Mouse (Mus musculus) limb, embryonic 13.5 days (tissue): ENCODE results near the gene Slamf9. TPM values are rescaled to one million over a fixed set of nuclear protein-coding genes. Genes with fewer than 3 reads are reported as not detected.
A peak's percentile ranks its signal among the peaks of the same experiment; 100 is the strongest.

ENCODE experiments used
- ATAC-seq: fragments of 200-750 bp; cut with Nextera tagmentation; 2 replicates; pipeline ENCODE4 v1.8.0; 2017; ENCODE audit warnings: low read depth, moderate number of reproducible peaks, moderate TSS enrichment; ENCODE audit not compliant: low FRiP score
- H3K27ac ChIP-seq: fragments of 300-500 bp; sonication (generic); 2 replicates; pipeline ENCODE4 v1.5.1; 2015; ENCODE audit warnings: inconsistent platforms, mild to moderate bottlenecking, moderate library complexity
- H3K27me3 ChIP-seq: fragments of 300-500 bp; sonication (generic); 2 replicates; pipeline ENCODE4 v1.6.1; 2015; ENCODE audit warnings: mild to moderate bottlenecking, inconsistent platforms
- H3K36me3 ChIP-seq: fragments of 300-500 bp; sonication (generic); 2 replicates; pipeline ENCODE4 v1.6.1; 2015; ENCODE audit warnings: inconsistent platforms, mild to moderate bottlenecking, moderate library complexity
- H3K4me1 ChIP-seq: fragments of 300-500 bp; sonication (generic); 2 replicates; pipeline ENCODE4 v1.6.1; 2015; ENCODE audit warnings: inconsistent platforms
- H3K4me2 ChIP-seq: fragments of 300-500 bp; sonication (generic); replicated peaks from 2 replicates; pipeline ENCODE4 v1.6.1; 2015; ENCODE audit warnings: inconsistent platforms, mild to moderate bottlenecking, moderate library complexity
- H3K4me3 ChIP-seq: fragments of 300-500 bp; sonication (generic); 2 replicates; pipeline ENCODE4 v1.5.1; 2015; ENCODE audit warnings: moderate library complexity, mild to moderate bottlenecking, inconsistent platforms
- H3K9ac ChIP-seq: fragments of 300-500 bp; sonication (generic); 2 replicates; pipeline ENCODE4 v1.6.1; 2015; ENCODE audit warnings: mild to moderate bottlenecking, inconsistent platforms
- H3K9me3 ChIP-seq: fragments of 300-500 bp; sonication (generic); 2 replicates; pipeline ENCODE4 v1.6.1; 2016; ENCODE audit warnings: inconsistent platforms
- WGBS: fragments of 180-500 bp; shearing (Covaris S2); methylation state at CpG from one replicate; pipeline ENCODE4 v1.1.7; 2015; 5-methylcytosine and 5-hydroxymethylcytosine counted together
- polyA plus RNA-seq: library from polyadenylated mRNA; unstranded; fragments of >200 nt; fragmentation: Nextera tagmentation; extraction: Ambion mirVana; gene quantifications from 2 replicates; pipeline ENCODE4 v1.2.1, GENCODE M21; 2015

Slamf9 gene
- polyA plus RNA-seq, 1 experiment from 2014 or later = 0.25 TPM

- H3K27me3 ChIP-seq = no peaks in the 10 kb centered on the region
- whole genome bisulfite sequencing = 86% methylated on average over 9 of the region's 9 CpGs
- no peaks in the 10 kb centered on the region for H3K9me3 ChIP-seq
- H3K36me3 ChIP-seq = no peaks in the 10 kb centered on the region
- no peak overlapping the region for H3K4me3 ChIP-seq
- no peak for ATAC-seq
- no peak overlapping the region for H3K9ac ChIP-seq
- no peak overlapping the region for H3K27ac ChIP-seq
- no peaks in the 10 kb centered on the region for H3K4me1 ChIP-seq
- no peak overlapping the region for H3K4me2 ChIP-seq
Observed at GRCm38 (mm10) chr1:172441935-172442445, 33.2 kb upstream of the Slamf9 start.

DNA sequence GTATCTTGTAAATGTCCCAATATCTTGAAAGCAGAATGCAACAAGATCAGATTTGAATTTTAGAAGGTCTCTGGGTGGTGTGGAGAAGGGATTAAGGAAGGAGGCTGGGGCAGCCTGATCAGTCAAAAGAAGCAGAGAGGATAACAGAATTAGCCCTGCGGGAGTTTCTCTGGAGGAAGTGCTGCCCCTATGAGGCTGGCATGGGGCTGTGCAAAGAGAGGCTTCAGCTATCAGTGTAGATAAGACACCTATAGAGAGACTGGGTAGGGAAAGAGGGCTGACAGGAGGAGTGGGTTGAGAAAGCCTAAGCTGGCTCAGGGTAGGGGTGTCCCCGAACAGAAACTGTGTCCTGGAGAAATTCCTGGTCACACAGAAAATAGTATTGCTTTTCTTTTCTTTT is 24.9 kb upstream of the Slamf9 start:
- Histone ChIP-seq H3K4me2 (no peak overlapping the region), H3K4me3 (no peak overlapping the region), H3K4me1 (peaks cover 4% of the 10 kb centered on the region), H3K9ac (no peak overlapping the region), H3K27me3 (no peaks in the 10 kb centered on the region), H3K27ac (no peak overlapping the region), H3K9me3 (no peaks in the 10 kb centered on the region), H3K36me3 (no peaks in the 10 kb centered on the region)
- WGBS = 33% methylated on average over 2 of the region's 2 CpGs
- ATAC-seq = no peak; the same call in 1 of the 2 replicates

GRCm38 (mm10) chr1:172450848-172451470 is 24.2 kb upstream of the Slamf9 start:
- WGBS = 34% methylated on average over 17 of the region's 17 CpGs
- Histone ChIP-seq H3K4me3 (no peak overlapping the region), H3K27ac (no peak overlapping the region), H3K9me3 (no peaks in the 10 kb centered on the region), H3K9ac (no peak overlapping the region), H3K27me3 (no peaks in the 10 kb centered on the region), H3K4me1 (peaks cover 4% of the 10 kb centered on the region), H3K36me3 (no peaks in the 10 kb centered on the region), H3K4me2 (peak overlapping the region; percentile 31)
- no peak; the same call in 1 of the 2 replicates for ATAC-seq

DNA sequence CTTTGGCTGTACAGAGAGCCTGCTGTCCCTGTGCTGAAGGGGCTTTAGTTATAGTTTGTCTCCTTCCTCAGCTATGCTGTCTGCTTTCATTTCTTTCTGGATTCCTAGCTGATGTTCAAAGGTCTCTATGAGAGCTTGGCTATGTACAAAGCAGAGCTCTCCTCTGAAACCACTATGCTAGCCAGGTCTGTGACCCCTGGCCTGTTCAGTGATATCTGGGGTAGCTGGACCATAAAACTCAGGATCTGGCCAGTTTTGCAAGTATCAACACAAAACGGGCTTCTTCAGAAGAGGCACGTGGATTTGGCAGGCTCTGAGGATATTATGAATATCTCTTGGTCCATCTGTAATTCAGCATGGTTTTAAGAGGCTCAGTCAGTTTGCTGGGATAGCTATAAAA is 22.2 kb upstream of the Slamf9 start:
- 81% methylated on average over 2 of the region's 2 CpGs for WGBS

GRCm38 (mm10) chr1:172453810-172454209 is 21.3 kb upstream of the Slamf9 start:
- H3K9me3 ChIP-seq = no peaks in the 10 kb centered on the region
- 88% methylated on average over 2 of the region's 2 CpGs for WGBS
- H3K27ac ChIP-seq = no peak overlapping the region
- ATAC-seq = no peak
- H3K27me3 ChIP-seq = no peaks in the 10 kb centered on the region
- no peaks in the 10 kb centered on the region for H3K36me3 ChIP-seq
- H3K4me1 ChIP-seq = peaks cover 4% of the 10 kb centered on the region
- no peak overlapping the region for H3K4me2 ChIP-seq
- no peak overlapping the region for H3K9ac ChIP-seq
- H3K4me3 ChIP-seq = no peak overlapping the region

More for the DNA sequence above, 22.2 kb upstream of the Slamf9 start:
- Histone ChIP-seq H3K4me3 (no peak overlapping the region), H3K4me2 (no peak overlapping the region), H3K9ac (no peak overlapping the region), H3K27ac (no peak overlapping the region), H3K36me3 (no peaks in the 10 kb centered on the region), H3K4me1 (peaks cover 4% of the 10 kb centered on the region), H3K9me3 (no peaks in the 10 kb centered on the region), H3K27me3 (no peaks in the 10 kb centered on the region)
- ATAC-seq = no peak

- no peak overlapping the region for H3K9ac ChIP-seq
- H3K27me3 ChIP-seq = no peaks in the 10 kb centered on the region
- no peak overlapping the region for H3K4me3 ChIP-seq
- peaks cover 4% of the 10 kb centered on the region for H3K4me1 ChIP-seq
- H3K36me3 ChIP-seq = no peaks in the 10 kb centered on the region
- no peak overlapping the region for H3K4me2 ChIP-seq
- no peak overlapping the region for H3K27ac ChIP-seq
- ATAC-seq = no peak
- no peaks in the 10 kb centered on the region for H3K9me3 ChIP-seq
- WGBS = 28% methylated on average over 4 of the region's 4 CpGs
Observed at GRCm38 (mm10) chr1:172455416-172455815, 19.7 kb upstream of the Slamf9 start.

DNA sequence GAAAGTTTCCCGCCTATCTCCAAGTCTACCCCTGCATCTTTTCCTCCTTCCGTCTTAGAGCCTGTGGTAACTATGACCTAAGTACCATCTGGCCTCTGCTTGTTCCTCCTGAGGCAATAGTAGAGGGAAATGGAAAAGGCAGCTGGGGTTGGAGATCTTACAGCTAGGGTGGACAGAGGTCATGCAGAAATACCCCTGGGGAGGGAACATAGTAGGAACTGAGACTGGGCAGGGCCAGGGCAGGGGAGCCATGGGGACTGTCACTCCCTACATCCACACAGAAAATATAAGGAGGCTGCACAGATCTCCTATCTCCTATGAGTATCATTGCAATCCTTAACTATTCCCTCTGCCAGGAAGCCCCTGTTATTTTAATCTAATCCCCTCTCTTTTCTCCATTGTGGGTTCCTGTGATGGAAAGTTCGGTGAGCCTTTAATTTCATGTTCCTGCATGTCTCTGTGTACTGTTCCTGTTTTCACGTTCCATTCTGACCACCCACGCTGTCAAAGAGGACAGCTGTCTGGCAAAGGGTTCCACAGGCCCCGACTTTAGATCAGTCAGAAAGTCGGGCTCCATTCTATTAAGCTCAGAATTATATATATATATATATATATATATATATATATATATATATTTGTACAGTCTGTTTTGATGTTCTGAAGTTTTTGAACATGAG is 19.0 kb upstream of the Slamf9 start:
- Histone ChIP-seq H3K36me3 (no peaks in the 10 kb centered on the region), H3K9ac (no peak overlapping the region), H3K4me1 (peaks cover under 1% of the 10 kb centered on the region; the same call in 1 of the 2 replicates), H3K27ac (no peak overlapping the region), H3K9me3 (no peaks in the 10 kb centered on the region), H3K27me3 (no peaks in the 10 kb centered on the region), H3K4me2 (no peak overlapping the region), H3K4me3 (no peak overlapping the region)
- no peak for ATAC-seq
- WGBS = 66% methylated on average over 7 of the region's 7 CpGs

- no peak overlapping the region for H3K27ac ChIP-seq
- H3K9ac ChIP-seq = no peak overlapping the region
- H3K27me3 ChIP-seq = no peaks in the 10 kb centered on the region
- ATAC-seq = no peak
- 92% methylated on average over 3 of the region's 3 CpGs for WGBS
- H3K36me3 ChIP-seq = no peaks in the 10 kb centered on the region
- no peaks in the 10 kb centered on the region for H3K9me3 ChIP-seq
- no peak overlapping the region for H3K4me2 ChIP-seq
- H3K4me3 ChIP-seq = no peak overlapping the region
- H3K4me1 ChIP-seq = no peaks in the 10 kb centered on the region
Observed at GRCm38 (mm10) chr1:172457196-172457595, 18.0 kb upstream of the Slamf9 start.

GRCm38 (mm10) chr1:172458041-172458440 is 17.1 kb upstream of the Slamf9 start:
- Histone ChIP-seq H3K27ac (no peak overlapping the region), H3K9ac (no peak overlapping the region), H3K27me3 (no peaks in the 10 kb centered on the region), H3K36me3 (no peaks in the 10 kb centered on the region), H3K4me1 (no peaks in the 10 kb centered on the region), H3K4me2 (no peak overlapping the region), H3K9me3 (no peaks in the 10 kb centered on the region), H3K4me3 (no peak overlapping the region)
- ATAC-seq = no peak
- 77% methylated on average over 3 of the region's 3 CpGs for WGBS

- no peaks in the 10 kb centered on the region for H3K27me3 ChIP-seq
- no peaks in the 10 kb centered on the region for H3K36me3 ChIP-seq
- no peak overlapping the region for H3K4me2 ChIP-seq
- ATAC-seq = no peak
- H3K4me3 ChIP-seq = no peak overlapping the region
- 63% methylated on average over 2 of the region's 2 CpGs for WGBS
- no peaks in the 10 kb centered on the region for H3K4me1 ChIP-seq
- no peaks in the 10 kb centered on the region for H3K9me3 ChIP-seq
- H3K27ac ChIP-seq = no peak overlapping the region
- no peak overlapping the region for H3K9ac ChIP-seq
Observed at GRCm38 (mm10) chr1:172461602-172462001, 13.6 kb upstream of the Slamf9 start.

DNA sequence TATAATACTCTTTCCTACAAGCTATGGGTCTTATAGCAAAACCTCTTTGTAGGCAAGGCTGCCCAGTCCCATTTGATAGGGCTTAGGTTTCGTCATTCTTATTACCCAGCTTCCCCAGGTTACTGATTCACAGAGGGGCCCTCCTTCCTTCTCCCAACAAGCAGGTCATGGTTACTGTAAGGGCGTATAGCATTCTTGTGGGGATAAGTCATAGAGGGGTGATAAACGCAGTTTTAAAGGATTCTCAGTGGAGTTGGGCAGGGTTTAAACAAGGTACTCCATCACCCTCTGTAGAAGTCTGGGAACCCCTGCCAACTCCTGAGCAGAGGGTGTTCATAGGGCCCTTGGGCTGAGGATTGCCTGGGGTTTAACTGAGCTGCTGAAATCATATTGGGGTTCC is 12.6 kb upstream of the Slamf9 start:
- no peaks in the 10 kb centered on the region for H3K9me3 ChIP-seq
- H3K4me2 ChIP-seq = no peak overlapping the region
- H3K4me3 ChIP-seq = no peak overlapping the region
- H3K27ac ChIP-seq = no peak overlapping the region
- H3K36me3 ChIP-seq = no peaks in the 10 kb centered on the region
- H3K27me3 ChIP-seq = no peaks in the 10 kb centered on the region
- no peaks in the 10 kb centered on the region for H3K4me1 ChIP-seq
- no peak overlapping the region for H3K9ac ChIP-seq
- 80% methylated on average over 3 of the region's 3 CpGs for WGBS
- ATAC-seq = no peak

DNA sequence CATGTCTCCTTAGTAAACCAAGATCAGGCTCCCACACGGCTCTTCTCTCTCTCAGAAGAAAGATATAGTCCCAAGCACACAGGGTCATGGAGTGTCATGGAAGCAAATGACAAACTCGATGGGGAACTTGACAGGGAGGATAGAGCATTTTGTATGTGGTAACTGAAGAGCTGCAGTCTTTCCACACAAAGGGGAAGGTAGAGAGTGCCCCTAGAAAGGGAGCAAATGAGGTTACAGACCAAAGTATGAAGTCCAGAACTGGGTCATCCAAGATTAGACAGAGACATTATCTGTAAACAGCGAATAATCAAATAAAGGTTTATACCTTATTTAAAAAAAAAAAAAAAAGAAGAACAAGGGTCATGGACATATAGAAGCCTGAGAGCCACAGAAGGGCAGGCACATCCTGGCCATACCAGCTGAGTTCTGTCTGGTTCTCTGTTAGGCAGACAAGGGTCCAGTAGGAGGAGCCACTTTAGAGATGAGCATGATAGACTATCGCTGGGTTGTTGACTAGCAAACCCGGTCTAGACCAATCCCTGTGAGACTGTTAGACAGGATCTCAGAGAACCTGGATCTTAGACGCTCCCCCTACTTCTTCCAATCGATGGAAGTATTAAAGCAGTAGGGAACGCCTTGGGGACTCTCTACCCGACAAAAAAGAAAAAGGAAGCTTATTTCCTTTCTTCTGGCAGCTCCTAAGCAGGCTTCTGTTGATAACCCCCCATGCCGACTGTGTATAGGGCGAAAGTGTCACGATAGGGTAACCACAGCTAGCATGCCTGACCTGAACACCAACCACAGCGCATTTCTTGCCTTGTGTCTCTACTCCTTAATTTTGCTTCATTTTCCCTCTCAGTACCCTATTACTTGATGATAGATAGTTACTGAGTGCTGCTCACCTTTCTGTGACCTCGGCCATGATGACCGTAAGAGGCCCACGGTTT is 11.5 kb upstream of the Slamf9 start:
- Histone ChIP-seq H3K9ac (no peak overlapping the region), H3K4me2 (no peak overlapping the region), H3K9me3 (no peaks in the 10 kb centered on the region), H3K4me1 (no peaks in the 10 kb centered on the region), H3K4me3 (no peak overlapping the region), H3K27ac (no peak overlapping the region), H3K36me3 (no peaks in the 10 kb centered on the region), H3K27me3 (no peaks in the 10 kb centered on the region)
- 81% methylated on average over 16 of the region's 16 CpGs for WGBS
- no peak for ATAC-seq
